Mouse (Mus musculus) bone marrow, adult 2 months (tissue): ENCODE measurements around the gene Kcnk18.

ENCODE experiments used
- CTCF ChIP-seq: fragments of 200-500 bp; IDR thresholded peaks from 2 replicates; pipeline ENCODE4 v1.5.1; 2011; ENCODE audit warnings: low read length, control low read depth; ENCODE audit not compliant: control insufficient read depth, insufficient read depth
- POLR2A ChIP-seq: fragments of 200-500 bp; IDR thresholded peaks from 2 replicates; pipeline ENCODE4 v1.6.1; 2011; ENCODE audit warnings: low read depth, mild to moderate bottlenecking, control low read depth, low read length, borderline replicate concordance; ENCODE audit not compliant: control insufficient read depth

DNA sequence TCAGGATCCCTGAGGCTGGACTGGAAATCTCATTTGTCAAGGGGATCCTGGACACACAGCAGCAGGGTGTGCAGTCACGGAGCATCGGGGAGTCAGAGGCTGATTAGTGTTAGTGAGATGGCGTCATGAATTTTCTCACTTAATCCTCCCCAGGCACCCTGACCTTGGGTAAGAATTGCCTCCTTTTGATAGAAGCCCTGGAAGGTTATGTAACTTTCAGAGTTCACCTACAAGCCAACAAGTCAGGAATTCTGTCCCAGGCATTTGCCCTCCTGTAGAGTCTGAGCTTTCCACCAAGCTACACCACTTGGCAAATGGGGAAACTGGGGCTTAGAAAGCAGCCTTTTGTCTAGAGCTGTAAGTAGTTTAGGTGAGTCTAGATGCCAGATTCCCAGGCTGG is 2.1 kb downstream of the Kcnk18 start:
- TF ChIP-seq CTCF (no peak), POLR2A (no peak)
